Mouse (Mus musculus): ENCODE data around the gene Selenon.

DNA sequence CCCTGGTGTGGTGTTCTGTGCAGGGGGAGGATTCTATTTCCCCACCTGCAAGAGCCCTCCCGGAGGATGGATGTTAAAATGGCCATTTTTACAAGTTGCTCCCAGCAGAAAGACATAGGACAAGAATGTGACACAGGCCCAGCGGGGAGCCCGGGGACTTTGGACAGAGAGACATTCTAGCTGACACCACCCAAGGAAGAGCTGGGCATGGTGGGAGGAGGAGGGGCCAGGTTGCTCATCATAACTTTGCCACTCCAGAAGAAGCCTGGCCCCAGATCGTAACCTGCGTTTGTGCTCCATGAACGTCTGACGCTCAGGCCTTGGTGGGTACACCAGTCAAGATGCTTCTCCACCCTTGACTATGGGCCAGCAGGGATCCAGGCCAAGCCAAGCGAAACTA is 8.7 kb upstream of the Selenon start:
- TF ChIP-seq CTCF (IDR thresholded peaks at IDR 0.05; ENCODE audit: control insufficient read depth, insufficient read depth, insufficient read length) (no peak), FOSL1 (IDR thresholded peaks at IDR 0.05; ENCODE audit: insufficient read depth, low read length, poor library complexity, severe bottlenecking) (no peak), MYOD1 (IDR thresholded peaks at IDR 0.05; ENCODE audit: control insufficient read depth, insufficient read length, low read depth) (no peak), USF1 (IDR thresholded peaks at IDR 0.05; ENCODE audit: low read depth) (no peak), CEBPB (IDR thresholded peaks at IDR 0.05; ENCODE audit: low read depth) (no peak), MAX (IDR thresholded peaks at IDR 0.05) (no peak), MYOG (IDR thresholded peaks at IDR 0.05; ENCODE audit: control insufficient read depth, extremely low read depth, insufficient read length) (no peak)

All from C2C12 (cell line).